Mouse (Mus musculus): ENCODE data around the gene Pdlim1. TPM values are rescaled to one million over a fixed set of nuclear protein-coding genes. Genes with fewer than 3 reads are reported as not detected.

The Pdlim1 gene
- total RNA-seq, 2 experiments from 2014 or later: 16.1 to 21.2 TPM

GRCm38 (mm10) chr19:40290099-40290724, 18.6 kb upstream of the Pdlim1 start:
- peak in 1 of 2 experiments; percentile 44 for DNase-seq (ENCODE audit: low spot score in 2 of 2)
- intact Hi-C loops (cut with DNase I): no loop called here

- DNase-seq (ENCODE audit: low spot score in 2 of 2): no peak
- intact Hi-C loops (cut with DNase I): no loop called here
Measured at GRCm38 (mm10) chr19:40288415-40288814, 16.8 kb upstream of the Pdlim1 start.

- no peak for DNase-seq (ENCODE audit: low spot score in 2 of 2)
- intact Hi-C loops (cut with DNase I): no loop called here
Measured at GRCm38 (mm10) chr19:40284704-40285103, 13.1 kb upstream of the Pdlim1 start.

- intact Hi-C loops (cut with DNase I): no loop called here
- DNase-seq (ENCODE audit: low spot score in 2 of 2): no peak
Measured at GRCm38 (mm10) chr19:40283415-40283814, 11.8 kb upstream of the Pdlim1 start.

- intact Hi-C loops (cut with DNase I): no loop called here
- DNase-seq (ENCODE audit: low spot score in 2 of 2): no peak
Measured at GRCm38 (mm10) chr19:40278372-40279023, 6.9 kb upstream of the Pdlim1 start.

GRCm38 (mm10) chr19:40277494-40277893, 5.9 kb upstream of the Pdlim1 start:
- DNase-seq (ENCODE audit: low spot score in 2 of 2): no peak
- intact Hi-C loops (cut with DNase I): no loop called here

GRCm38 (mm10) chr19:40275401-40276188, 4.0 kb upstream of the Pdlim1 start:
- intact Hi-C loops (cut with DNase I): no loop called here
- DNase-seq (ENCODE audit: low spot score in 2 of 2): no peak

- DNase-seq (ENCODE audit: low spot score in 2 of 2): no peak
- intact Hi-C loops (cut with DNase I): no loop called here
Measured at GRCm38 (mm10) chr19:40272674-40273073, 1.0 kb upstream of the Pdlim1 start.

- peak in 1 of 2 experiments; percentile 10 for DNase-seq (ENCODE audit: low spot score in 2 of 2)
- intact Hi-C loops (cut with DNase I): no loop called here
Measured at GRCm38 (mm10) chr19:40270351-40271307, 1.0 kb downstream of the Pdlim1 start.

- no peak for DNase-seq (ENCODE audit: low spot score in 2 of 2)
- intact Hi-C loops (cut with DNase I): no loop called here
Measured at GRCm38 (mm10) chr19:40269526-40269925, 2.1 kb downstream of the Pdlim1 start.

GRCm38 (mm10) chr19:40268493-40268892, 3.1 kb downstream of the Pdlim1 start:
- intact Hi-C loops (cut with DNase I): no loop called here
- DNase-seq (ENCODE audit: low spot score in 2 of 2): no peak

GRCm38 (mm10) chr19:40267380-40267779, 4.3 kb downstream of the Pdlim1 start:
- no peak for DNase-seq (ENCODE audit: low spot score in 2 of 2)
- intact Hi-C loops (cut with DNase I): no loop called here

- no peak for DNase-seq (ENCODE audit: low spot score in 2 of 2)
- intact Hi-C loops (cut with DNase I): no loop called here
Measured at GRCm38 (mm10) chr19:40259485-40259884, 12.2 kb downstream of the Pdlim1 start.

GRCm38 (mm10) chr19:40257396-40257795, 14.2 kb downstream of the Pdlim1 start:
- DNase-seq (ENCODE audit: low spot score in 2 of 2): no peak
- intact Hi-C loops (cut with DNase I): no loop called here

GRCm38 (mm10) chr19:40256376-40257050, 15.1 kb downstream of the Pdlim1 start:
- intact Hi-C loops (cut with DNase I): no loop called here
- DNase-seq (ENCODE audit: low spot score in 2 of 2): no peak

- intact Hi-C loops (cut with DNase I): no loop called here
- no peak for DNase-seq (ENCODE audit: low spot score in 2 of 2)
Measured at GRCm38 (mm10) chr19:40255561-40255960, 16.1 kb downstream of the Pdlim1 start.

- no peak for DNase-seq (ENCODE audit: low spot score in 2 of 2)
- intact Hi-C loops (cut with DNase I): no loop called here
Measured at GRCm38 (mm10) chr19:40254741-40255140, 16.9 kb downstream of the Pdlim1 start.

GRCm38 (mm10) chr19:40253768-40254167, 17.9 kb downstream of the Pdlim1 start:
- no peak for DNase-seq (ENCODE audit: low spot score in 2 of 2)
- intact Hi-C loops (cut with DNase I): no loop called here

- DNase-seq (ENCODE audit: low spot score in 2 of 2): no peak
- intact Hi-C loops (cut with DNase I): no loop called here
Measured at GRCm38 (mm10) chr19:40251115-40251514, 20.5 kb downstream of the Pdlim1 start.

All from left cerebral cortex, postnatal 36 days (tissue).